Mouse (Mus musculus) midbrain, embryonic 16.5 days (tissue): ENCODE data around the gene Gm20538. TPM values are rescaled to one million over a fixed set of nuclear protein-coding genes. Genes with fewer than 3 reads are reported as not detected.

Experiments
- ATAC-seq: fragments of 200-750 bp; cut with Nextera tagmentation; 2 replicates; pipeline ENCODE4 v1.8.0; 2017; ENCODE audit warnings: moderate TSS enrichment
- H3K27ac ChIP-seq: fragments of 300-500 bp; sonication (generic); 2 replicates; pipeline ENCODE4 v1.5.1; 2014; ENCODE audit warnings: mild to moderate bottlenecking, low read length, mixed read lengths
- H3K27me3 ChIP-seq: fragments of 300-500 bp; sonication (generic); 2 replicates; pipeline ENCODE4 v1.6.1; 2014; ENCODE audit warnings: low read depth, low read length, mixed read lengths; ENCODE audit not compliant: control insufficient read depth, insufficient read depth
- H3K36me3 ChIP-seq: fragments of 300-500 bp; sonication (generic); 2 replicates; pipeline ENCODE4 v1.6.1; 2014; ENCODE audit warnings: mild to moderate bottlenecking, low read length, moderate library complexity, mixed read lengths; ENCODE audit not compliant: control insufficient read depth, insufficient read depth
- H3K4me1 ChIP-seq: fragments of 300-500 bp; sonication (generic); 2 replicates; pipeline ENCODE4 v1.6.1; 2014; ENCODE audit warnings: mild to moderate bottlenecking, low read length, mixed read lengths; ENCODE audit not compliant: control insufficient read depth, insufficient read depth
- H3K4me2 ChIP-seq: fragments of 300-500 bp; sonication (generic); 2 replicates; pipeline ENCODE4 v1.6.1; 2014; ENCODE audit warnings: mild to moderate bottlenecking, low read length, mixed read lengths
- H3K4me3 ChIP-seq: fragments of 300-500 bp; sonication (generic); 2 replicates; pipeline ENCODE4 v1.5.1; 2014; ENCODE audit warnings: low read depth, mild to moderate bottlenecking, low read length, moderate library complexity, mixed read lengths
- H3K9ac ChIP-seq: fragments of 300-500 bp; sonication (generic); 2 replicates; pipeline ENCODE4 v1.6.1; 2014; ENCODE audit warnings: low read depth, low read length, mixed read lengths
- H3K9me3 ChIP-seq: fragments of 300-500 bp; sonication (generic); replicated peaks from 2 replicates; pipeline ENCODE4 v1.6.1; 2014; ENCODE audit warnings: mild to moderate bottlenecking, low read length, mixed read lengths; ENCODE audit not compliant: control insufficient read depth, poor library complexity, severe bottlenecking
- WGBS: fragments of 180-500 bp; shearing (Covaris S2); extraction: QIAGEN DNeasy Blood & Tissue Kit; methylation state at CpG from one replicate; pipeline ENCODE4 v1.1.7; 2014; 5-methylcytosine and 5-hydroxymethylcytosine counted together
- polyA plus RNA-seq: library from polyadenylated mRNA; unstranded; fragments of >200 nt; fragmentation: Nextera tagmentation; extraction: Ambion mirVana; gene quantifications from 2 replicates; pipeline ENCODE4 v1.2.1, GENCODE M21; 2015

The Gm20538 gene
- polyA plus RNA-seq, 1 experiment from 2014 or later: not detected

- Histone ChIP-seq H3K36me3 (peaks cover 14% of the 10 kb centered on the region), H3K9ac (no peak overlapping the region), H3K4me1 (no peaks in the 10 kb centered on the region), H3K4me3 (no peak overlapping the region), H3K4me2 (no peak overlapping the region), H3K27ac (no peak overlapping the region), H3K9me3 (no peaks in the 10 kb centered on the region), H3K27me3 (no peaks in the 10 kb centered on the region)
- no peak for ATAC-seq
- 84% methylated on average over 7 of the region's 7 CpGs for WGBS
Measured at GRCm38 (mm10) chr19:44576275-44576674, 23.6 kb upstream of the Gm20538 start.

GRCm38 (mm10) chr19:44567763-44568162 is 15.1 kb upstream of the Gm20538 start:
- H3K4me2 ChIP-seq: no peak overlapping the region
- no peak for ATAC-seq
- H3K9me3 ChIP-seq: no peaks in the 10 kb centered on the region
- 93% methylated on average over 3 of the region's 3 CpGs for WGBS
- peaks cover 38% of the 10 kb centered on the region for H3K36me3 ChIP-seq
- no peak overlapping the region for H3K4me3 ChIP-seq
- H3K27me3 ChIP-seq: no peaks in the 10 kb centered on the region
- peaks cover 23% of the 10 kb centered on the region for H3K4me1 ChIP-seq
- no peak overlapping the region for H3K9ac ChIP-seq
- no peak overlapping the region for H3K27ac ChIP-seq

- no peaks in the 10 kb centered on the region for H3K9me3 ChIP-seq
- peaks cover 22% of the 10 kb centered on the region for H3K36me3 ChIP-seq
- H3K9ac ChIP-seq: no peak overlapping the region
- H3K27ac ChIP-seq: no peak overlapping the region
- peak overlapping the region; percentile 66 for H3K4me2 ChIP-seq
- no peaks in the 10 kb centered on the region; the same call in 1 of the 2 replicates for H3K27me3 ChIP-seq
- 94% methylated on average over 14 of the region's 14 CpGs for WGBS
- H3K4me3 ChIP-seq: no peak overlapping the region
- no peak for ATAC-seq
- peaks cover 23% of the 10 kb centered on the region for H3K4me1 ChIP-seq
Measured at GRCm38 (mm10) chr19:44564006-44564405, 11.4 kb upstream of the Gm20538 start.

- Histone ChIP-seq H3K9me3 (no peaks in the 10 kb centered on the region), H3K9ac (peak within 1 kb of the TSS; percentile 84), H3K4me1 (peaks cover 23% of the 10 kb centered on the region), H3K27ac (peak within 1 kb of the TSS; percentile 86), H3K4me2 (peak within 1 kb of the TSS; percentile 66), H3K27me3 (no peaks in the 10 kb centered on the region; the same call in none of the 2 replicates), H3K4me3 (peak within 1 kb of the TSS; percentile 77), H3K36me3 (peaks cover 14% of the 10 kb centered on the region)
- WGBS: under 1% methylated on average over 33 of the region's 33 CpGs
- ATAC-seq: peak; percentile 97
Measured at GRCm38 (mm10) chr19:44562652-44563206, 10.1 kb upstream of the Gm20538 start, which contains the start of gene Hif1an. Gene Hif1an, plus strand, starts transcription at chr19:44562850.

GRCm38 (mm10) chr19:44554861-44555590 is 2.4 kb upstream of the Gm20538 start, which contains the start of gene Ndufb8:
Gene Ndufb8, minus strand, starts transcription at chr19:44555440.
- WGBS: under 1% methylated on average over 50 of the region's 50 CpGs
- Histone ChIP-seq H3K36me3 (peaks cover 15% of the 10 kb centered on the region), H3K4me2 (peak within 1 kb of the TSS; percentile 92), H3K9ac (peak within 1 kb of the TSS; percentile 89), H3K4me1 (peaks cover 16% of the 10 kb centered on the region), H3K27ac (peak within 1 kb of the TSS; percentile 72), H3K9me3 (no peaks in the 10 kb centered on the region), H3K4me3 (peak within 1 kb of the TSS; percentile 78), H3K27me3 (no peaks in the 10 kb centered on the region; the same call in 1 of the 2 replicates)
- peak; percentile 88 for ATAC-seq

- Histone ChIP-seq H3K4me2 (peak overlapping the region; percentile 92), H3K27me3 (no peaks in the 10 kb centered on the region; the same call in 1 of the 2 replicates), H3K27ac (peak overlapping the region; percentile 72), H3K4me1 (peaks cover 16% of the 10 kb centered on the region), H3K9ac (peak overlapping the region; percentile 89), H3K4me3 (peak overlapping the region; percentile 78), H3K36me3 (peaks cover 21% of the 10 kb centered on the region), H3K9me3 (no peaks in the 10 kb centered on the region)
- 0 out of 2 replicates have a peak, but pooled peaks have one; percentile 34 for ATAC-seq
- 3% methylated on average over 8 of the region's 8 CpGs for WGBS
Measured at GRCm38 (mm10) chr19:44554490-44554860, 1.8 kb upstream of the Gm20538 start.

- Histone ChIP-seq H3K9ac (no peak overlapping the region), H3K4me3 (no peak overlapping the region), H3K4me1 (peaks cover 16% of the 10 kb centered on the region), H3K9me3 (no peaks in the 10 kb centered on the region), H3K36me3 (peaks cover 29% of the 10 kb centered on the region), H3K27ac (no peak overlapping the region), H3K27me3 (no peaks in the 10 kb centered on the region), H3K4me2 (no peak overlapping the region)
- ATAC-seq: no peak
- WGBS: 94% methylated on average over 4 of the region's 4 CpGs
Measured at GRCm38 (mm10) chr19:44553286-44553685, 655 bp upstream of the Gm20538 start.

GRCm38 (mm10) chr19:44545321-44546041 is 7.2 kb downstream of the Gm20538 start, which contains the start of gene Sec31b:
Gene Sec31b, minus strand, starts transcription at chr19:44545864.
- Histone ChIP-seq H3K27ac (no peak within 1 kb of the TSS), H3K9ac (peak within 1 kb of the TSS; percentile 60), H3K9me3 (no peaks in the 10 kb centered on the region; the same call in 1 of the 2 replicates), H3K4me1 (peaks cover 3% of the 10 kb centered on the region), H3K4me2 (peak within 1 kb of the TSS; percentile 67), H3K4me3 (peak within 1 kb of the TSS; percentile 43), H3K36me3 (peaks cover 20% of the 10 kb centered on the region), H3K27me3 (peaks cover 31% of the 10 kb centered on the region)
- under 1% methylated on average over 47 of the region's 47 CpGs for WGBS
- 0 out of 2 replicates have a peak, but pooled peaks have one; percentile 11 for ATAC-seq
